Mouse (Mus musculus): ENCODE measurements around the gene Flvcr1.

GRCm38 (mm10) chr1:191054870-191055532, 29.0 kb upstream of the Flvcr1 start:
- peak; percentile 10; the same call in 1 of the 2 replicates for TF ChIP-seq CTCF (IDR thresholded peaks at IDR 0.05; ENCODE audit: control insufficient read depth, insufficient read depth, low read length)
- TF ChIP-seq POLR2A (IDR thresholded peaks at IDR 0.05; ENCODE audit: borderline replicate concordance, control insufficient read depth, low read depth, low read length), result no peak

Data from bone marrow, adult 2 months (tissue).